Mouse (Mus musculus): ENCODE results near the gene Ampd3. TPM values are rescaled to one million over a fixed set of nuclear protein-coding genes. Genes with fewer than 3 reads are reported as not detected.

The Ampd3 gene
- polyA plus RNA-seq, 1 experiment = 6.9 TPM

- no peaks in the 10 kb centered on the region for H3K36me3 ChIP-seq (ENCODE audit: control insufficient read depth, insufficient read depth, low read length)
- TF ChIP-seq POLR2A (IDR thresholded peaks at IDR 0.05; ENCODE audit: low read depth, low read length) (no peak), CTCF (IDR thresholded peaks at IDR 0.05; ENCODE audit: extremely low read depth, insufficient read length, insufficient replicate concordance, low read depth, low read length) (no peak)
- H3K27me3 ChIP-seq (ENCODE audit: control insufficient read depth, insufficient read depth, low read length) = no peaks in the 10 kb centered on the region
- H3K4me1 ChIP-seq (ENCODE audit: control insufficient read depth, insufficient read depth, insufficient read length, low read length) = peaks cover 27% of the 10 kb centered on the region; the same call in 1 of the 2 replicates
- no peak overlapping the region for H3K4me3 ChIP-seq (ENCODE audit: low read depth, low read length)
- 44% methylated on average over 7 of the region's 7 CpGs for WGBS
- H3K27ac ChIP-seq (ENCODE audit: insufficient read depth, low read depth, low read length) = peak overlapping the region; percentile 80
Observed at GRCm38 (mm10) chr7:110851541-110852203, 83.7 kb downstream of the Ampd3 start.

GRCm38 (mm10) chr7:110853611-110854010 is 85.6 kb downstream of the Ampd3 start:
- Histone ChIP-seq H3K4me3 (ENCODE audit: low read depth, low read length) (no peak overlapping the region), H3K4me1 (ENCODE audit: control insufficient read depth, insufficient read depth, insufficient read length, low read length) (peaks cover 31% of the 10 kb centered on the region; the same call in 1 of the 2 replicates), H3K27me3 (ENCODE audit: control insufficient read depth, insufficient read depth, low read length) (no peaks in the 10 kb centered on the region), H3K27ac (ENCODE audit: insufficient read depth, low read depth, low read length) (peak overlapping the region; percentile 35), H3K36me3 (ENCODE audit: control insufficient read depth, insufficient read depth, low read length) (no peaks in the 10 kb centered on the region)
- TF ChIP-seq POLR2A (IDR thresholded peaks at IDR 0.05; ENCODE audit: low read depth, low read length) (no peak), CTCF (IDR thresholded peaks at IDR 0.05; ENCODE audit: extremely low read depth, insufficient read length, insufficient replicate concordance, low read depth, low read length) (no peak)
- WGBS = 30% methylated on average over 10 of the region's 10 CpGs

GRCm38 (mm10) chr7:110854519-110854918 is 86.5 kb downstream of the Ampd3 start:
- peak overlapping the region; percentile 35 for H3K27ac ChIP-seq (ENCODE audit: insufficient read depth, low read depth, low read length)
- TF ChIP-seq POLR2A (IDR thresholded peaks at IDR 0.05; ENCODE audit: low read depth, low read length) = no peak
- TF ChIP-seq CTCF (IDR thresholded peaks at IDR 0.05; ENCODE audit: extremely low read depth, insufficient read length, insufficient replicate concordance, low read depth, low read length) = no peak
- WGBS = 22% methylated on average over 3 of the region's 3 CpGs
- no peaks in the 10 kb centered on the region for H3K36me3 ChIP-seq (ENCODE audit: control insufficient read depth, insufficient read depth, low read length)
- H3K4me1 ChIP-seq (ENCODE audit: control insufficient read depth, insufficient read depth, insufficient read length, low read length) = peaks cover 38% of the 10 kb centered on the region; the same call in 1 of the 2 replicates
- H3K27me3 ChIP-seq (ENCODE audit: control insufficient read depth, insufficient read depth, low read length) = no peaks in the 10 kb centered on the region
- H3K4me3 ChIP-seq (ENCODE audit: low read depth, low read length) = no peak overlapping the region

GRCm38 (mm10) chr7:110854927-110855546 is 87.0 kb downstream of the Ampd3 start:
- 22% methylated on average over 8 of the region's 8 CpGs for WGBS
- Histone ChIP-seq H3K27ac (ENCODE audit: insufficient read depth, low read depth, low read length) (peak overlapping the region; percentile 25), H3K4me1 (ENCODE audit: control insufficient read depth, insufficient read depth, insufficient read length, low read length) (peaks cover 41% of the 10 kb centered on the region; the same call in 1 of the 2 replicates), H3K4me3 (ENCODE audit: low read depth, low read length) (no peak overlapping the region), H3K27me3 (ENCODE audit: control insufficient read depth, insufficient read depth, low read length) (no peaks in the 10 kb centered on the region), H3K36me3 (ENCODE audit: control insufficient read depth, insufficient read depth, low read length) (no peaks in the 10 kb centered on the region)
- TF ChIP-seq CTCF (IDR thresholded peaks at IDR 0.05; ENCODE audit: extremely low read depth, insufficient read length, insufficient replicate concordance, low read depth, low read length) (no peak), POLR2A (IDR thresholded peaks at IDR 0.05; ENCODE audit: low read depth, low read length) (no peak)

- Histone ChIP-seq H3K36me3 (ENCODE audit: control insufficient read depth, insufficient read depth, low read length) (no peaks in the 10 kb centered on the region), H3K27ac (ENCODE audit: insufficient read depth, low read depth, low read length) (peak overlapping the region; percentile 25; the same call in 1 of the 2 replicates), H3K4me1 (ENCODE audit: control insufficient read depth, insufficient read depth, insufficient read length, low read length) (peaks cover 41% of the 10 kb centered on the region; the same call in 1 of the 2 replicates), H3K4me3 (ENCODE audit: low read depth, low read length) (no peak overlapping the region), H3K27me3 (ENCODE audit: control insufficient read depth, insufficient read depth, low read length) (no peaks in the 10 kb centered on the region)
- 80% methylated on average over 1 of the region's 1 CpGs for WGBS
- TF ChIP-seq CTCF (IDR thresholded peaks at IDR 0.05; ENCODE audit: extremely low read depth, insufficient read length, insufficient replicate concordance, low read depth, low read length) (no peak), POLR2A (IDR thresholded peaks at IDR 0.05; ENCODE audit: low read depth, low read length) (no peak)
Observed at GRCm38 (mm10) chr7:110855604-110856003, 87.6 kb downstream of the Ampd3 start.

- Histone ChIP-seq H3K27ac (ENCODE audit: insufficient read depth, low read depth, low read length) (peak overlapping the region; percentile 70), H3K36me3 (ENCODE audit: control insufficient read depth, insufficient read depth, low read length) (no peaks in the 10 kb centered on the region), H3K4me3 (ENCODE audit: low read depth, low read length) (no peak overlapping the region), H3K4me1 (ENCODE audit: control insufficient read depth, insufficient read depth, insufficient read length, low read length) (peaks cover 27% of the 10 kb centered on the region), H3K27me3 (ENCODE audit: control insufficient read depth, insufficient read depth, low read length) (no peaks in the 10 kb centered on the region)
- TF ChIP-seq POLR2A (IDR thresholded peaks at IDR 0.05; ENCODE audit: low read depth, low read length) (no peak), CTCF (IDR thresholded peaks at IDR 0.05; ENCODE audit: extremely low read depth, insufficient read length, insufficient replicate concordance, low read depth, low read length) (no peak)
- WGBS = 11% methylated on average over 5 of the region's 5 CpGs
Observed at GRCm38 (mm10) chr7:110860129-110860528, 92.1 kb downstream of the Ampd3 start.

Other genes starting within 250 kb of the Ampd3 start
- 5.4 and 13.7 TPM in 2 replicates for gene Sbf2, start 153.3 kb upstream of the Ampd3 start, polyA plus RNA-seq (2012; rRNA removed)
- gene Adm, start 140.5 kb upstream of the Ampd3 start, polyA plus RNA-seq (2012; rRNA removed) = 2.8 and 3.4 TPM in 2 replicates
- 7.6 and 21.2 TPM in 2 replicates for gene Rnf141, start 76.3 kb downstream of the Ampd3 start, polyA plus RNA-seq (2012; rRNA removed)
- 3.4 and 8.9 TPM in 2 replicates for gene Lyve1, start 95.0 kb downstream of the Ampd3 start, polyA plus RNA-seq (2012; rRNA removed)
- gene Mrvi1, start 214.3 kb downstream of the Ampd3 start, polyA plus RNA-seq (2012; rRNA removed) = 11.7 and 14.8 TPM in 2 replicates

All from small intestine, adult 2 months (tissue).